Mouse (Mus musculus): ENCODE data around the gene Zbtb20.

DNA sequence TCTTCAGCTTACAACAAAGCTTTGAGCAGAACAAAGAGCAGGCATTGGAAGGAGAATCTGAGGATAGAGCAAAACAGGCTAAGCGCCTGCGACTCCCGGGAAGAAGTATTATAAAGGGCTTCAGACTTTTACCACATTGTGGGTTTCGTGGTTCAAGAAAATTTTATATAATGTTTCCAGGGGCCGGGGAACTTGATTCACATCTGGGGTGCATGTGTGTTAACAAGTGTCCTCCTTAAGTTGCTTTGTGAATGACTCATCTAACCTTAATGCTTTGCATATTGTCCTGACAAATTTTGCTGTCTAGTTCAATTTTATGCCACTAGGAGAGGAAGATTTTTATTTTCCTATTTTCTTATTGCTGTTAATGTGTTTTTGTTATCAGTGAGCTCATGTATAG lies 3.6 kb upstream of the Zbtb20 start:
- TF ChIP-seq CTCF (IDR thresholded peaks at IDR 0.05; ENCODE audit: low read depth) (no peak), EP300 (IDR thresholded peaks at IDR 0.05; ENCODE audit: low read depth) (no peak)

Measured in liver, embryonic 14.5 days (tissue).